Mouse (Mus musculus): ENCODE measurements around the gene Ccdc77. TPM values are rescaled to one million over a fixed set of nuclear protein-coding genes. Genes with fewer than 3 reads are reported as not detected.
"Not testable (repeated sequence)": the region's sequence is repeated elsewhere in the genome, so short reads cannot be mapped to it uniquely, and the experiment has no call there.

Gene Ccdc77
- polyA plus RNA-seq, 1 experiment from 2014 or later, result 25.5 TPM

GRCm38 (mm10) chr6:120318303-120318940 lies 45.8 kb downstream of the Ccdc77 start:
- Histone ChIP-seq H3K4me2 (replicated peaks; ENCODE audit: low read depth, low read length) (no peak overlapping the region), H3K4me3 (ENCODE audit: low read length) (no peak overlapping the region)
- ATAC-seq (ENCODE audit: low FRiP score, low TSS enrichment), result no peak

GRCm38 (mm10) chr6:120312443-120312842 lies 51.7 kb downstream of the Ccdc77 start:
- Histone ChIP-seq H3K9me3 (ENCODE audit: low read length) (no peaks in the 10 kb centered on the region), H3K27ac (ENCODE audit: low read length) (no peak overlapping the region), H3K4me1 (ENCODE audit: insufficient read depth, low read length) (no peaks in the 10 kb centered on the region), H3K27me3 (ENCODE audit: insufficient read depth, low read length) (no peaks in the 10 kb centered on the region), H3K36me3 (ENCODE audit: insufficient read depth, low read length) (no peaks in the 10 kb centered on the region), H3K4me2 (replicated peaks; ENCODE audit: low read depth, low read length) (no peak overlapping the region), H3K9ac (replicated peaks; ENCODE audit: low read length) (no peak overlapping the region), H3K4me3 (ENCODE audit: low read length) (no peak overlapping the region)
- 56% methylated on average over 5 of the region's 5 CpGs for WGBS
- ATAC-seq (ENCODE audit: low FRiP score, low TSS enrichment), result no peak

More at GRCm38 (mm10) chr6:120318303-120318940, 45.8 kb downstream of the Ccdc77 start:
- Histone ChIP-seq H3K27me3 (ENCODE audit: insufficient read depth, low read length) (no peaks in the 10 kb centered on the region), H3K27ac (ENCODE audit: low read length) (no peak overlapping the region), H3K4me1 (ENCODE audit: insufficient read depth, low read length) (no peaks in the 10 kb centered on the region), H3K9me3 (ENCODE audit: low read length) (no peaks in the 10 kb centered on the region), H3K9ac (replicated peaks; ENCODE audit: low read length) (no peak overlapping the region), H3K36me3 (ENCODE audit: insufficient read depth, low read length) (no peaks in the 10 kb centered on the region)
- 74% methylated on average over 11 of the region's 11 CpGs for WGBS

- Histone ChIP-seq H3K4me2 (replicated peaks; ENCODE audit: low read depth, low read length) (no peak overlapping the region), H3K9me3 (ENCODE audit: low read length) (no peaks in the 10 kb centered on the region), H3K27ac (ENCODE audit: low read length) (no peak overlapping the region), H3K36me3 (ENCODE audit: insufficient read depth, low read length) (no peaks in the 10 kb centered on the region), H3K27me3 (ENCODE audit: insufficient read depth, low read length) (no peaks in the 10 kb centered on the region), H3K4me1 (ENCODE audit: insufficient read depth, low read length) (no peaks in the 10 kb centered on the region), H3K4me3 (ENCODE audit: low read length) (no peak overlapping the region), H3K9ac (replicated peaks; ENCODE audit: low read length) (no peak overlapping the region)
- 38% methylated on average over 3 of the region's 3 CpGs for WGBS
- ATAC-seq (ENCODE audit: low FRiP score, low TSS enrichment), result no peak
Measured at GRCm38 (mm10) chr6:120309787-120310186, 54.4 kb downstream of the Ccdc77 start.

- 61% methylated on average over 9 of the region's 9 CpGs for WGBS
- Histone ChIP-seq H3K4me3 (ENCODE audit: low read length) (no peak overlapping the region), H3K9ac (replicated peaks; ENCODE audit: low read length) (no peak overlapping the region), H3K27me3 (ENCODE audit: insufficient read depth, low read length) (no peaks in the 10 kb centered on the region), H3K4me1 (ENCODE audit: insufficient read depth, low read length) (no peaks in the 10 kb centered on the region), H3K4me2 (replicated peaks; ENCODE audit: low read depth, low read length) (no peak overlapping the region), H3K36me3 (ENCODE audit: insufficient read depth, low read length) (no peaks in the 10 kb centered on the region), H3K27ac (ENCODE audit: low read length) (no peak overlapping the region), H3K9me3 (ENCODE audit: low read length) (no peaks in the 10 kb centered on the region)
- no peak for ATAC-seq (ENCODE audit: low FRiP score, low TSS enrichment)
Measured at GRCm38 (mm10) chr6:120309338-120309737, 54.8 kb downstream of the Ccdc77 start.

GRCm38 (mm10) chr6:120306859-120307594 lies 57.1 kb downstream of the Ccdc77 start:
- no peaks in the 10 kb centered on the region for H3K9me3 ChIP-seq (ENCODE audit: low read length)
- H3K4me1 ChIP-seq (ENCODE audit: insufficient read depth, low read length), result 0 out of 2 replicates have a peak, but pooled peaks cover 6% of the 10 kb centered on the region
- H3K27me3 ChIP-seq (ENCODE audit: insufficient read depth, low read length), result no peaks in the 10 kb centered on the region
- H3K36me3 ChIP-seq (ENCODE audit: insufficient read depth, low read length), result no peaks in the 10 kb centered on the region
- H3K9ac ChIP-seq (replicated peaks; ENCODE audit: low read length), result no peak overlapping the region
- ATAC-seq (ENCODE audit: low FRiP score, low TSS enrichment), result no peak
- 90% methylated on average over 3 of the region's 3 CpGs for WGBS
- H3K4me2 ChIP-seq (replicated peaks; ENCODE audit: low read depth, low read length), result no peak overlapping the region
- no peak overlapping the region for H3K27ac ChIP-seq (ENCODE audit: low read length)
- no peak overlapping the region for H3K4me3 ChIP-seq (ENCODE audit: low read length)

- Histone ChIP-seq H3K9ac (replicated peaks; ENCODE audit: low read length) (peak overlapping the region; percentile 49), H3K4me2 (replicated peaks; ENCODE audit: low read depth, low read length) (peak overlapping the region; percentile 48), H3K27ac (ENCODE audit: low read length) (no peak overlapping the region), H3K9me3 (ENCODE audit: low read length) (no peaks in the 10 kb centered on the region), H3K4me3 (ENCODE audit: low read length) (peak overlapping the region; percentile 23), H3K27me3 (ENCODE audit: insufficient read depth, low read length) (no peaks in the 10 kb centered on the region), H3K36me3 (ENCODE audit: insufficient read depth, low read length) (no peaks in the 10 kb centered on the region), H3K4me1 (ENCODE audit: insufficient read depth, low read length) (0 out of 2 replicates have a peak, but pooled peaks cover 6% of the 10 kb centered on the region)
- ATAC-seq (ENCODE audit: low FRiP score, low TSS enrichment), result no peak
- WGBS, result 14% methylated on average over 16 of the region's 16 CpGs
Measured at GRCm38 (mm10) chr6:120302755-120303316, 61.3 kb downstream of the Ccdc77 start.

- Histone ChIP-seq H3K9me3 (ENCODE audit: low read length) (no peaks in the 10 kb centered on the region), H3K27ac (ENCODE audit: low read length) (no peak overlapping the region), H3K27me3 (ENCODE audit: insufficient read depth, low read length) (no peaks in the 10 kb centered on the region), H3K9ac (replicated peaks; ENCODE audit: low read length) (no peak overlapping the region), H3K4me2 (replicated peaks; ENCODE audit: low read depth, low read length) (0 out of 2 replicates have a peak overlapping the region, but pooled peaks have one; percentile 25), H3K36me3 (ENCODE audit: insufficient read depth, low read length) (no peaks in the 10 kb centered on the region), H3K4me3 (ENCODE audit: low read length) (no peak overlapping the region), H3K4me1 (ENCODE audit: insufficient read depth, low read length) (0 out of 2 replicates have a peak, but pooled peaks cover 6% of the 10 kb centered on the region)
- WGBS, result 21% methylated on average over 6 of the region's 6 CpGs
- peak; percentile 59; the same call in 1 of the 2 replicates for ATAC-seq (ENCODE audit: low FRiP score, low TSS enrichment)
Measured at GRCm38 (mm10) chr6:120301137-120301536, 63.0 kb downstream of the Ccdc77 start.

- H3K4me3 ChIP-seq (ENCODE audit: low read length), result not testable (repeated sequence)
Measured at GRCm38 (mm10) chr6:120296589-120296988, 67.6 kb downstream of the Ccdc77 start.

GRCm38 (mm10) chr6:120294785-120295133 lies 69.4 kb downstream of the Ccdc77 start:
- Histone ChIP-seq H3K27ac (ENCODE audit: low read length) (peak overlapping the region; percentile 76), H3K9ac (replicated peaks; ENCODE audit: low read length) (peak overlapping the region; percentile 79), H3K27me3 (ENCODE audit: insufficient read depth, low read length) (peaks cover 6% of the 10 kb centered on the region; the same call in 1 of the 2 replicates), H3K9me3 (ENCODE audit: low read length) (no peaks in the 10 kb centered on the region), H3K4me2 (replicated peaks; ENCODE audit: low read depth, low read length) (peak overlapping the region; percentile 99), H3K4me1 (ENCODE audit: insufficient read depth, low read length) (0 out of 2 replicates have a peak, but pooled peaks cover 6% of the 10 kb centered on the region), H3K36me3 (ENCODE audit: insufficient read depth, low read length) (no peaks in the 10 kb centered on the region), H3K4me3 (ENCODE audit: low read length) (peak overlapping the region; percentile 73)
- ATAC-seq (ENCODE audit: low FRiP score, low TSS enrichment), result peak; percentile 92
- under 1% methylated on average over 16 of the region's 16 CpGs for WGBS

More at GRCm38 (mm10) chr6:120296589-120296988, 67.6 kb downstream of the Ccdc77 start:
- H3K9ac ChIP-seq (replicated peaks; ENCODE audit: low read length); H3K9me3 ChIP-seq (ENCODE audit: low read length); H3K27ac ChIP-seq (ENCODE audit: low read length); H3K4me2 ChIP-seq (replicated peaks; ENCODE audit: low read depth, low read length); ATAC-seq (ENCODE audit: low FRiP score, low TSS enrichment); H3K27me3 ChIP-seq (ENCODE audit: insufficient read depth, low read length); H3K4me1 ChIP-seq (ENCODE audit: insufficient read depth, low read length); H3K36me3 ChIP-seq (ENCODE audit: insufficient read depth, low read length): not testable (repeated sequence)
- 90% methylated on average over 2 of the region's 2 CpGs for WGBS
